Mouse (Mus musculus) spleen, adult 2 months (tissue): ENCODE measurements around the gene Sestd1. TPM values are rescaled to one million over a fixed set of nuclear protein-coding genes. Genes with fewer than 3 reads are reported as not detected.

ENCODE experiments used
- DNase-seq, 2 experiments: peaks; one replicate each; pipeline versions ENCODE4 v3.0.0 to v3.0.0-alpha.2; 2012 to 2021; ENCODE audit warnings: low spot score in 2 of 2, low read depth in 1 of 2
- H3K27ac ChIP-seq: fragments of 200-500 bp; 2 replicates; pipeline ENCODE4 v1.5.1; 2012; ENCODE audit warnings: low read length, inconsistent platforms; ENCODE audit not compliant: insufficient read depth
- H3K27me3 ChIP-seq: fragments of 200-500 bp; 2 replicates; pipeline ENCODE4 v1.6.1; 2012; ENCODE audit warnings: mild to moderate bottlenecking, moderate library complexity, low read length, inconsistent platforms; ENCODE audit not compliant: control insufficient read depth, insufficient read depth
- H3K36me3 ChIP-seq: fragments of 200-500 bp; 2 replicates; pipeline ENCODE4 v1.6.1; 2012; ENCODE audit warnings: mild to moderate bottlenecking, low read length, inconsistent platforms; ENCODE audit not compliant: control insufficient read depth, insufficient read depth
- H3K4me1 ChIP-seq: fragments of 200-500 bp; 2 replicates; pipeline ENCODE4 v1.6.1; 2011; ENCODE audit warnings: inconsistent platforms; ENCODE audit not compliant: control insufficient read depth, insufficient read depth, insufficient read length
- H3K4me3 ChIP-seq: fragments of 200-500 bp; 2 replicates; pipeline ENCODE4 v1.5.1; 2011; ENCODE audit warnings: mild to moderate bottlenecking, inconsistent platforms; ENCODE audit not compliant: insufficient read depth, insufficient read length; ENCODE audit errors: extremely low read depth
- CTCF ChIP-seq: fragments of 200-500 bp; IDR thresholded peaks from 2 replicates; pipeline ENCODE4 v1.5.1; 2011; ENCODE audit warnings: mild to moderate bottlenecking, inconsistent platforms; ENCODE audit not compliant: insufficient read depth, insufficient read length, insufficient replicate concordance; ENCODE audit errors: extremely low read depth
- POLR2A ChIP-seq: fragments of 200-500 bp; IDR thresholded peaks from 2 replicates; pipeline ENCODE4 v1.6.1; 2011; ENCODE audit warnings: low read depth, low read length, inconsistent platforms
- WGBS: fragments of 180-500 bp; shearing (Covaris S2); methylation state at CpG from one replicate; pipeline ENCODE4 v1.1.7; 2018; 5-methylcytosine and 5-hydroxymethylcytosine counted together
- polyA plus RNA-seq: library from polyadenylated mRNA; depleted of rRNA; stranded (reverse); fragments of >200 nt; gene quantifications from 2 replicates; pipeline ENCODE4 v1.2.3, GENCODE M21; 2012

The Sestd1 gene
- polyA plus RNA-seq, 1 experiment = 0.74 TPM

GRCm38 (mm10) chr2:77198246-77198645 lies 82.1 kb downstream of the Sestd1 start:
- Histone ChIP-seq H3K27me3 (no peaks in the 10 kb centered on the region), H3K36me3 (no peaks in the 10 kb centered on the region), H3K27ac (no peak overlapping the region), H3K4me3 (no peak overlapping the region), H3K4me1 (no peaks in the 10 kb centered on the region)
- no peak for TF ChIP-seq CTCF
- TF ChIP-seq POLR2A = no peak
- DNase-seq = no peak
- WGBS = 86% methylated on average over 5 of the region's 5 CpGs

DNA sequence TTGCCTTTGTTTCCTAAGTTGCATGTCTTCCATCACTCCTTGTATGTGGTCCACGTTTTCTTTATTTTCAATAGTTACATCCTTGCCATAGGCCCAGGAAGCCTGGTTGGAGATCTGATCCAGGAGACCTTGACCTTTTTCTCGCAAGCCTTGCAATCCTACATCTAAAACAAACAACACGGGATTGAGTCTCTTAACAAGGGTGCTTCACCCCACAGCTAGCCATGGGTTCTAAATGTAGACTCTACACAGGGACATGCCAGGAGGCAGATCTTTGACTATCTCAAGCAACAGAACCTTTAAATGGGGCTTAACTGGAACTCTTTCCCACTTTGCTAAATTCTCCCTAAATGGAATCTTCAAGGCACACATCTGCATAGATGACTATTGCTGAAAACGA lies 83.6 kb downstream of the Sestd1 start:
- 86% methylated on average over 4 of the region's 4 CpGs for WGBS
- no peak overlapping the region for H3K27ac ChIP-seq
- DNase-seq = no peak
- H3K27me3 ChIP-seq = no peaks in the 10 kb centered on the region
- TF ChIP-seq CTCF = no peak
- TF ChIP-seq POLR2A = no peak
- H3K4me3 ChIP-seq = no peak overlapping the region
- H3K36me3 ChIP-seq = no peaks in the 10 kb centered on the region
- H3K4me1 ChIP-seq = no peaks in the 10 kb centered on the region

- no peak for DNase-seq
- Histone ChIP-seq H3K4me3 (no peak overlapping the region), H3K27ac (no peak overlapping the region)
Measured at GRCm38 (mm10) chr2:77195056-77195455, 85.3 kb downstream of the Sestd1 start.

GRCm38 (mm10) chr2:77191811-77192210 lies 88.6 kb downstream of the Sestd1 start:
- no peaks in the 10 kb centered on the region for H3K4me1 ChIP-seq
- TF ChIP-seq CTCF (no peak), POLR2A (no peak)
- no peaks in the 10 kb centered on the region for H3K36me3 ChIP-seq
- no peak overlapping the region for H3K27ac ChIP-seq
- no peak for DNase-seq
- WGBS = 90% methylated on average over 3 of the region's 3 CpGs
- H3K4me3 ChIP-seq = no peak overlapping the region
- no peaks in the 10 kb centered on the region for H3K27me3 ChIP-seq

More at GRCm38 (mm10) chr2:77195056-77195455, 85.3 kb downstream of the Sestd1 start:
- 85% methylated on average over 5 of the region's 5 CpGs for WGBS
- no peak for TF ChIP-seq POLR2A
- no peak for TF ChIP-seq CTCF
- Histone ChIP-seq H3K36me3 (no peaks in the 10 kb centered on the region), H3K27me3 (no peaks in the 10 kb centered on the region), H3K4me1 (no peaks in the 10 kb centered on the region)

DNA sequence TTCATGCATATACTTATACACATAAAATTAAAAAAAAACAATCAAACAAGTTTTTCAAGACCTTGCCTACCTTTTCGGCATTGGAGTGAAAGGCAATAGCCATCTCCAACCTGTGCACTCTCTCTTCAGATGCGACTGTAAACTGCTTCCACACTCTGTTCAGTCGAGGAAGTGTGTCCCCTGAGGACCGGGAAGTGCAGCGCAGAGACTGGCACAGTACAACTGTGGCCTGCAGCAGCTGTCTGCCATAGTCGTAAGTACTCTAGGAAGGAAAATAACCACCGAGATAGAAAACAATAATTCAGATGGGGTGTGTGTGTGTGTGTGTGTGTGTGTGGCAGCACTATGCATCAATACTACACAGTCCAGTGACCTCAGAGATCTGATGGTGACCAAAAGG lies 89.5 kb downstream of the Sestd1 start:
- 95% methylated on average over 7 of the region's 7 CpGs for WGBS
- TF ChIP-seq CTCF = no peak
- TF ChIP-seq POLR2A = no peak
- H3K27me3 ChIP-seq = no peaks in the 10 kb centered on the region
- no peak for DNase-seq
- H3K4me1 ChIP-seq = no peaks in the 10 kb centered on the region
- H3K27ac ChIP-seq = no peak overlapping the region
- H3K36me3 ChIP-seq = no peaks in the 10 kb centered on the region
- H3K4me3 ChIP-seq = no peak overlapping the region

DNA sequence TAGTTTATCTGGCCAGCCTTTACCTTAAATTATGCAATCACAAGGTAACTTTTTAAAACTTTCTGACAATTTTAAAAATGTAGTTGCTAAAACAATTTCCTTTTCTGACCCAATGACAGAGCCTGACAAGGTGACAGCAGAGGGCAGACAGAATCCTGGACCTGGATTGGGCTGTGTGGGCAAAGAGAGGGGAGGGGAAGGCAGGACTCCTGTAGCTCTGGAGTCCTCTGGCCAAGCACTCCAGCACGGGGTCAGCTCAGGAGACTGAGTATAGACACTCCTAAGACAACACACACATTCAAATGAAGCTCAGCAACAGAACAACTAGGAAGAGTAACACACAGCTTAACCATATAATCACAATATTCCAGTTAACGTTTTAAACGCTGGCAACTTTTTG lies 90.1 kb downstream of the Sestd1 start:
- TF ChIP-seq POLR2A = no peak
- Histone ChIP-seq H3K27ac (no peak overlapping the region), H3K36me3 (no peaks in the 10 kb centered on the region), H3K4me1 (no peaks in the 10 kb centered on the region), H3K4me3 (no peak overlapping the region), H3K27me3 (no peaks in the 10 kb centered on the region)
- WGBS = 91% methylated on average over 3 of the region's 3 CpGs
- DNase-seq = no peak

DNA sequence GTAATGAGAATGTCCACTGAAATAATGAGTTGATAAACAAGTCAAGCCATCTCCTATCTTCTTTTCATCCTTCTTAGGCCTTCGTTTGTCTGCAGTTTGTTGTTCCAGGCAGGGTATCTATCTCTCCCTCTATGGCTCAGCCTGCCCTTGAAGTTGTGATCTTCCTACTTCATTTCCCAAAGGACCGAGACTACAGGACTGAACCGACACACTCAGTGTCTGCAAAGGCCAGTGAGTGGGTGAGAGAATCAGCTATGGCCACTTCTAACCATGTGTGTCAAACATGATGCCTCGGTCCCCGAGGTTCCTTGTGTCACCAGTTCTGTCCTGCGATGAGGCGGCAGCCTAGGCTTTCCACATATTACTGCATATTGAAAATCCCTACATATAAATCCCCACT lies 90.7 kb downstream of the Sestd1 start:
- Histone ChIP-seq H3K4me3 (no peak overlapping the region), H3K4me1 (no peaks in the 10 kb centered on the region), H3K36me3 (no peaks in the 10 kb centered on the region), H3K27me3 (no peaks in the 10 kb centered on the region), H3K27ac (no peak overlapping the region)
- 91% methylated on average over 7 of the region's 7 CpGs for WGBS
- DNase-seq = no peak
- TF ChIP-seq CTCF (no peak), POLR2A (no peak)
